Mouse (Mus musculus): Measurements from ENCODE around the gene Lsm8. TPM values are rescaled to one million over a fixed set of nuclear protein-coding genes. Genes with fewer than 3 reads are reported as not detected.

Gene Lsm8
- 128 and 131 TPM in 2 replicates for polyA plus RNA-seq (2015; fragmentation: Nextera tagmentation; extraction: Ambion mirVana)

DNA sequence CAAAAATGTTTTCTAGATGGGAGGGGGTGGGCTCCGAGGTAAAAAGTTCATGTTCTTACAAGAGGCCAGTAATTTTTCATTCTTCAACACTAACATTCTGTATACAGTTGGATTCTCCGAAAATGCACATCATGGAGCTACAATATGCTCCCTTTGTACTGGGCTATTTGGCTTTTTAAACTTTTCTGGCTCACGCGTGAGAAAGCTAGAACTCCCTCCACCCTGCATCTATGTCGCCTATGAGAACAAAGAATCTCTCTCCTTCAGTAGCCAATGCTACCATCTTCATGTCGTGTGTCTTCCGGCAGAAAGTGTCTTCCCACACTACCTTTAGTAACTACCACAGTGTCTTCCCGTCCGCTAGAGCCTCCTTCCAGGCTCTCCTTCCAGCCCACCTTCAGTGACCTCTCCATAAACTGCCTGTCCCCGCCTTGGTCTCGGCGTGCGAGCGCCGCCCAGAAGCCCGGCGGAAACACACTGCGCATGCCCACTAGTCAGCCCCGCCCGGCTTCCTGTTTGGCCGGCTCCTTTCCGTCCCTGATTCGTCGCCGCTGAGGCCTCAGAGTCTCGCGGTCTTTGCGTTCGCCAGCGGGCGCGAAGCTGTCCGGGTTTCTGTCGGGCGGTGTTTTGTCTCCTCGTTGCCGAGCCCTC is at the start of gene Lsm8:
Gene Lsm8 (plus strand): TSS at position 529 of the 651 bp plus-strand sequence.

DNA sequence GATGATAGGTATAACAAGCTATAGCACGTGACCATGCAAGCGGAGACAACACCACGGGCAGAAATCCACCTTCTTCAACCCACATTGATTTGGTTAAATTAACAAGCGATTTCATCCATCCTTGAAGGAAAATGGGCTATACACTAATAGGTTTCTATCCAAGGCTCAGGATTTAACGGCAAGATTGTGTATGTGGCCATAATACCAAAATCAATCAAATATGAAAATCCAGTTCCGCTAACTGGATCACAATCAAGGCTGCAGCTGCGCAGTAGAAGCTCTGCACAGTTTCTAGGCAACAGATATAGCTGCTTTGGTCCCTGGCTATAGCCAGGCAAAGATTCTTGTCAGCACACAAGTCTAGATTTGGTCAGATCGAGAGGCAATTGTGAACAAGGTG is 17.6 kb downstream of the Lsm8 start, which contains the start of gene Ankrd7:
Gene Ankrd7 (plus strand): TSS at position 301 of the 400 bp plus-strand sequence.

Other genes starting within 250 kb of the Lsm8 start
- gene Ankrd7, start 17.7 kb downstream of the Lsm8 start, polyA plus RNA-seq (2015; fragmentation: Nextera tagmentation; extraction: Ambion mirVana): 0.11 TPM in 1 of 2 replicates, not detected in the other

Measured in urinary bladder, postnatal 0 days (tissue).